Mouse (Mus musculus) kidney, postnatal 25 days (tissue): ENCODE measurements around the gene Tpte.

ENCODE experiments used
- DNase-seq, 2 experiments: peaks; one replicate each; pipeline ENCODE4 v3.0.0; 2021; ENCODE audit warnings: mixed read lengths in 2 of 2

Tpte gene

GRCm38 (mm10) chr8:22282999-22283491, at the start of gene Tpte:
Tpte (plus strand) TSS chr8:22283441.
- DNase-seq, result no peak

- DNase-seq, result no peak
These were observed 40.3 kb upstream of the Tpte start for GRCm38 (mm10) chr8:22242986-22243385.

GRCm38 (mm10) chr8:22245663-22246062, 37.6 kb upstream of the Tpte start:
- no peak for DNase-seq

- no peak for DNase-seq
These were observed 35.3 kb upstream of the Tpte start for GRCm38 (mm10) chr8:22247956-22248355.

- DNase-seq, result no peak
These were observed 34.2 kb upstream of the Tpte start for GRCm38 (mm10) chr8:22249080-22249479.

- no peak for DNase-seq
These were observed 24.2 kb upstream of the Tpte start for GRCm38 (mm10) chr8:22258946-22259450.

- DNase-seq, result no peak
These were observed 23.7 kb upstream of the Tpte start for GRCm38 (mm10) chr8:22259531-22259930.

- DNase-seq, result peak in 1 of 2 experiments; percentile 8
These were observed 23.0 kb upstream of the Tpte start for GRCm38 (mm10) chr8:22260091-22260722.

- no peak for DNase-seq
These were observed 21.0 kb upstream of the Tpte start for GRCm38 (mm10) chr8:22262267-22262666.

- DNase-seq, result no peak
These were observed 18.9 kb upstream of the Tpte start for GRCm38 (mm10) chr8:22264292-22264691.

- peak; percentile 25 to 55 for DNase-seq
These were observed 18.5 kb upstream of the Tpte start for GRCm38 (mm10) chr8:22264787-22265186.

GRCm38 (mm10) chr8:22265194-22265593, 18.0 kb upstream of the Tpte start:
- no peak for DNase-seq

GRCm38 (mm10) chr8:22266809-22267208, 16.4 kb upstream of the Tpte start:
- no peak for DNase-seq

- no peak for DNase-seq
These were observed 10.1 kb upstream of the Tpte start for GRCm38 (mm10) chr8:22273142-22273541.

- DNase-seq, result no peak
These were observed 8.6 kb upstream of the Tpte start for GRCm38 (mm10) chr8:22274641-22275040.

GRCm38 (mm10) chr8:22302326-22302725, 19.1 kb downstream of the Tpte start:
- DNase-seq, result peak; percentile 49 to 53

GRCm38 (mm10) chr8:22302896-22303306, 19.7 kb downstream of the Tpte start:
- DNase-seq, result peak; percentile 60 to 69

GRCm38 (mm10) chr8:22304045-22304444, 20.8 kb downstream of the Tpte start:
- DNase-seq, result peak in 1 of 2 experiments; percentile 38

GRCm38 (mm10) chr8:22306999-22307398, 23.8 kb downstream of the Tpte start:
- peak; percentile 50 to 88 for DNase-seq

GRCm38 (mm10) chr8:22311446-22311845, 28.2 kb downstream of the Tpte start:
- peak in 1 of 2 experiments; percentile 24 for DNase-seq

- DNase-seq, result no peak
These were observed 52.2 kb downstream of the Tpte start for GRCm38 (mm10) chr8:22335426-22335825.

GRCm38 (mm10) chr8:22359359-22359758, 76.1 kb downstream of the Tpte start:
- DNase-seq, result no peak

- DNase-seq, result no peak
These were observed 76.6 kb downstream of the Tpte start for GRCm38 (mm10) chr8:22359882-22360281.

GRCm38 (mm10) chr8:22376311-22376710, 93.1 kb downstream of the Tpte start:
- DNase-seq, result no peak

GRCm38 (mm10) chr8:22376903-22377302, 93.7 kb downstream of the Tpte start:
- peak; percentile 58 to 62 for DNase-seq
